ENCODE assay signal across 8 mouse cellular contexts in the genomic region with DNA sequence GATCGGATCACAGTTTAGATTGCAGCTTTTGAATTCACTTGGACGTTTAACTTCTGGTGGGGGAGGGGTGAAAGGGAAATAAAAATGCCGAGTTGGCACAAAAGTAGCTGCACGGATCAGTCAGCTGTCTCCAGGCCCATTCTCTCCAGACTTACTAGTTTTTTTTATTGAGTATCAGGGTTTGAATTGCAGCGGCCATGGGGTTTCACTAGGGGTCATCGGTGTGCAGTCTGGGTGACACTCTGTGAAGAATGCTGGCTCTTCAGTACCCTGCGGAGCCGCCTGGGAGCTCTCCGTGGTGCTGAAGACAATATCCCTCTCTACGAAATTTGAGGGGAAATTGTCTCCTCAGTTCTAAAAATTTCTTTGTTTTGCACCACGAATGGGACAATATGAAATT. TPM values are rescaled to one million over a fixed set of nuclear protein-coding genes. Genes with fewer than 3 reads are reported as not detected.
DNase-seq lines count a peak whose midpoint lies in the region; ATAC-seq lines count a peak whose summit lies in the region.

No protein-coding gene starts in this region.

- ATAC-seq in granulocyte monocyte progenitor cell, adult 5-6 weeks (replicated peaks; ENCODE audit: poor library complexity, severe bottlenecking), result peak; percentile 84
- no peak for ATAC-seq in erythroblast, adult 5-6 weeks (replicated peaks; ENCODE audit: low FRiP score, poor library complexity, severe bottlenecking)

- DNase-seq in right cerebral cortex, postnatal 10 days (ENCODE audit: low spot score in 2 of 2), result peak; percentile 55 to 67
- DNase-seq in right cerebral cortex, postnatal 36 days (ENCODE audit: low spot score in 2 of 2), result no peak
- peak; percentile 23 for DNase-seq in c-Kit-positive CD71-positive TER-119-negative erythroid progenitor cells, embryonic 14.5 days (ENCODE audit: low read depth)
- DNase-seq in kidney, adult 9 months, result peak; percentile 57
- peak; percentile 54 to 62 for DNase-seq in lung, postnatal 4 days
- peak; percentile 83 for DNase-seq in testis, postnatal 10 days (ENCODE audit: low spot score)

RNA-seq across cellular contexts. Expression of a gene that starts 13.5 kb away (rescaled TPM):
- not detected in 2 replicates for total RNA-seq in granulocyte monocyte progenitor cell, adult 5-6 weeks (2014; fragmentation: Nextera tagmentation)
- total RNA-seq in granulocyte monocyte progenitor cell, adult 5-6 weeks (2017), result not detected in 2 replicates
- not detected in 2 replicates for total RNA-seq in erythroblast, adult 5-6 weeks (2015; ENCODE audit: low replicate concordance)
- total RNA-seq in erythroblast, adult 5-6 weeks (2017; ENCODE audit: low replicate concordance), result not detected in 2 replicates

Comparison
In these comparisons a context has a peak if more than half of its experiments do, and no peak if none do; other contexts are left out.
1. DNase-seq: peak in right cerebral cortex, postnatal 10 days (2 of 2), c-Kit-positive CD71-positive TER-119-negative erythroid progenitor cells, embryonic 14.5 days (single experiment), kidney, adult 9 months (single experiment), lung, postnatal 4 days (2 of 2) and testis, postnatal 10 days (single experiment); none in right cerebral cortex, postnatal 36 days (0 of 2).